Mouse (Mus musculus) CH12.LX (cell line): ENCODE measurements around the gene Tac2.

ENCODE experiments used
- CHD1 ChIP-seq: IDR thresholded peaks from 2 replicates; pipeline ENCODE4 v1.6.1; 2012; ENCODE audit warnings: low read depth, low read length, improper control_type of control experiment, inconsistent platforms
- CTCF ChIP-seq, 2 experiments: IDR thresholded peaks in 1 of 2; conservative IDR thresholded peaks in 1 of 2; 2 replicates each; pipeline ENCODE4 v1.5.1; 2011 to 2012; ENCODE audit warnings: low read depth in 2 of 2, low read length in 2 of 2, improper control_type of control experiment in 1 of 2, inconsistent platforms in 1 of 2, mild to moderate bottlenecking in 1 of 2, moderate library complexity in 1 of 2
- E2F4 ChIP-seq: IDR thresholded peaks from 2 replicates; pipeline ENCODE4 v1.6.1; 2011; ENCODE audit warnings: low read depth, low read length, improper control_type of control experiment; ENCODE audit not compliant: insufficient replicate concordance
- JUND ChIP-seq: conservative IDR thresholded peaks from 2 replicates; pipeline ENCODE4 v1.6.1; 2011; ENCODE audit warnings: low read depth, low read length, improper control_type of control experiment
- MAFK ChIP-seq: IDR thresholded peaks from 2 replicates; pipeline ENCODE4 v1.6.1; 2011; ENCODE audit warnings: low read length, improper control_type of control experiment; ENCODE audit not compliant: insufficient replicate concordance
- MAZ ChIP-seq: IDR thresholded peaks from 2 replicates; pipeline ENCODE4 v1.6.1; 2012; ENCODE audit warnings: low read depth, mild to moderate bottlenecking, inconsistent platforms, low read length, improper control_type of control experiment, moderate library complexity
- MXI1 ChIP-seq: IDR thresholded peaks from 2 replicates; pipeline ENCODE4 v1.6.1; 2011; ENCODE audit warnings: mild to moderate bottlenecking, low read depth, low read length, improper control_type of control experiment
- POLR2A ChIP-seq: IDR thresholded peaks from 2 replicates; pipeline ENCODE4 v1.6.1; 2011; ENCODE audit warnings: low read depth, mild to moderate bottlenecking, improper control_type of control experiment, low read length
- RCOR1 ChIP-seq: conservative IDR thresholded peaks from 2 replicates; pipeline ENCODE4 v1.6.1; 2012; ENCODE audit warnings: low read depth, mild to moderate bottlenecking, inconsistent platforms, low read length, improper control_type of control experiment
- TCF12 ChIP-seq: IDR thresholded peaks from 2 replicates; pipeline ENCODE4 v1.6.1; 2014; ENCODE audit warnings: low read depth, mild to moderate bottlenecking, inconsistent platforms, low read length, improper control_type of control experiment
- UBTF ChIP-seq: IDR thresholded peaks from 2 replicates; pipeline ENCODE4 v1.6.1; 2012; ENCODE audit warnings: low read depth, mild to moderate bottlenecking, inconsistent platforms, low read length, improper control_type of control experiment, moderate library complexity
- USF1 ChIP-seq: IDR thresholded peaks from 2 replicates; pipeline ENCODE4 v1.6.1; 2014; ENCODE audit warnings: low read depth, mild to moderate bottlenecking, inconsistent platforms, low read length, improper control_type of control experiment

GRCm38 (mm10) chr10:127748847-127749612 lies 24.8 kb downstream of the Tac2 start:
- TF ChIP-seq POLR2A (no peak), MAFK (no peak), USF1 (no peak), UBTF (no peak), MAZ (no peak), JUND (no peak), RCOR1 (no peak), TCF12 (no peak), MXI1 (no peak), E2F4 (no peak), CTCF (conservative IDR thresholded peaks at IDR 0.05 in 1 of 2, IDR thresholded peaks at IDR 0.05 in 1 of 2; ENCODE audit: low read depth in 2 of 2, low read length in 2 of 2) (no peak), CHD1 (no peak)
